Mouse (Mus musculus): Measurements from ENCODE around the gene Neurl1b.

DNA sequence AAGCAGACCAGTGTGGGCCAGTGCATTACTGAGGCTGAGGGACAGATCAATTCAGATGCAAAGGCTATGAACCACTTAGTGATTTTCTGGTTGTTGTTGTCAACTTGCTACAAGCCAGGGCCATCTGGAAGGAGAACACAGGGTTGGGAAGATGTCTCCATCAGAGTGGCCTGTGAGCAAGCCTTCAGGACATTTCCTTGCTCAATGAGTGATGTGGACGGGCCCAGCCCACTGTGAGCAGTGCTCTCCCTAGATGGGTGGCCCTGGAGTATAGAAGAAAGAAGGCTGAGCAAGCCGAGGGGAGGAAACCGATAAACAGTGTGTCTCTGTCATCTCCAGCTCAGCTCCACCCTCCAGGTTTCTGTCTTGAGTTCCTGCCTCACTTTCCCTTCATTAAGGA is 34.8 kb downstream of the Neurl1b start:
- no peak for TF ChIP-seq CTCF (IDR thresholded peaks at IDR 0.05; ENCODE audit: low read depth, low read length)
- TF ChIP-seq POLR2A (IDR thresholded peaks at IDR 0.05; ENCODE audit: borderline replicate concordance, low read depth, low read length) = no peak

All from bone marrow macrophage, adult 2 months (primary cell).